Mouse (Mus musculus) neural tube, embryonic 14.5 days (tissue): ENCODE measurements around the gene 1110008P14Rik. TPM values are rescaled to one million over a fixed set of nuclear protein-coding genes. Genes with fewer than 3 reads are reported as not detected.

Experiments used
- ATAC-seq: fragments of 200-750 bp; cut with Nextera tagmentation; 2 replicates; pipeline ENCODE4 v1.8.0; 2017; ENCODE audit warnings: low read depth, mild to moderate bottlenecking, moderate TSS enrichment, moderate library complexity
- H3K27ac ChIP-seq: fragments of 300-500 bp; sonication (generic); 2 replicates; pipeline ENCODE4 v1.5.1; 2014; ENCODE audit warnings: low read depth, mild to moderate bottlenecking, control low read depth, low read length, moderate library complexity, mixed read lengths
- H3K27me3 ChIP-seq: fragments of 300-500 bp; sonication (generic); 2 replicates; pipeline ENCODE4 v1.6.1; 2014; ENCODE audit warnings: low read length; ENCODE audit not compliant: control insufficient read depth, insufficient read depth
- H3K36me3 ChIP-seq: fragments of 300-500 bp; sonication (generic); 2 replicates; pipeline ENCODE4 v1.6.1; 2014; ENCODE audit warnings: low read length, mixed read lengths; ENCODE audit not compliant: control insufficient read depth, insufficient read depth
- H3K4me1 ChIP-seq: fragments of 300-500 bp; sonication (generic); 2 replicates; pipeline ENCODE4 v1.6.1; 2014; ENCODE audit warnings: low read length; ENCODE audit not compliant: control insufficient read depth, insufficient read depth
- H3K4me2 ChIP-seq: fragments of 300-500 bp; sonication (generic); 2 replicates; pipeline ENCODE4 v1.6.1; 2014; ENCODE audit warnings: mild to moderate bottlenecking, low read depth, low read length, control low read depth
- H3K4me3 ChIP-seq: fragments of 300-500 bp; sonication (generic); 2 replicates; pipeline ENCODE4 v1.5.1; 2014; ENCODE audit warnings: low read depth, low read length, control low read depth, mixed read lengths
- H3K9ac ChIP-seq: fragments of 300-500 bp; sonication (generic); replicated peaks from 2 replicates; pipeline ENCODE4 v1.6.1; 2014; ENCODE audit warnings: low read depth, mild to moderate bottlenecking, control low read depth, low read length, mixed read lengths
- H3K9me3 ChIP-seq: fragments of 300-500 bp; sonication (generic); 2 replicates; pipeline ENCODE4 v1.6.1; 2016; ENCODE audit warnings: low read length; ENCODE audit not compliant: control insufficient read depth
- WGBS: fragments of 180-500 bp; shearing (Covaris S2); extraction: QIAGEN DNeasy Blood & Tissue Kit; methylation state at CpG from one replicate; pipeline ENCODE4 v1.1.7; 2014; 5-methylcytosine and 5-hydroxymethylcytosine counted together
- polyA plus RNA-seq: library from polyadenylated mRNA; unstranded; fragments of >200 nt; fragmentation: Nextera tagmentation; extraction: Ambion mirVana; gene quantifications from 2 replicates; pipeline ENCODE4 v1.2.1, GENCODE M21; 2014

Gene 1110008P14Rik
- polyA plus RNA-seq, 1 experiment from 2014 or later, result 198 TPM

- Histone ChIP-seq H3K4me2 (no peak overlapping the region), H3K9me3 (no peaks in the 10 kb centered on the region), H3K4me1 (no peaks in the 10 kb centered on the region), H3K27me3 (no peaks in the 10 kb centered on the region), H3K4me3 (no peak overlapping the region), H3K36me3 (peaks cover 48% of the 10 kb centered on the region), H3K9ac (no peak overlapping the region), H3K27ac (0 out of 2 replicates have a peak overlapping the region, but pooled peaks have one; percentile 18)
- WGBS, result 61% methylated on average over 5 of the region's 5 CpGs
- ATAC-seq, result no peak
Measured at GRCm38 (mm10) chr2:32413936-32414335, 32.2 kb upstream of the 1110008P14Rik start.

GRCm38 (mm10) chr2:32412742-32413531 lies 31.2 kb upstream of the 1110008P14Rik start:
- H3K36me3 ChIP-seq, result peaks cover 38% of the 10 kb centered on the region
- H3K9me3 ChIP-seq, result no peaks in the 10 kb centered on the region
- H3K4me1 ChIP-seq, result no peaks in the 10 kb centered on the region
- ATAC-seq, result no peak
- H3K4me3 ChIP-seq, result no peak overlapping the region
- WGBS, result 88% methylated on average over 6 of the region's 6 CpGs
- no peaks in the 10 kb centered on the region for H3K27me3 ChIP-seq
- no peak overlapping the region for H3K27ac ChIP-seq
- H3K4me2 ChIP-seq, result no peak overlapping the region
- no peak overlapping the region for H3K9ac ChIP-seq

- Histone ChIP-seq H3K4me2 (no peak overlapping the region), H3K27me3 (no peaks in the 10 kb centered on the region), H3K36me3 (peaks cover 22% of the 10 kb centered on the region), H3K4me1 (no peaks in the 10 kb centered on the region), H3K27ac (no peak overlapping the region), H3K9ac (no peak overlapping the region), H3K9me3 (no peaks in the 10 kb centered on the region), H3K4me3 (no peak overlapping the region)
- ATAC-seq, result no peak
- WGBS, result 90% methylated on average over 7 of the region's 7 CpGs
Measured at GRCm38 (mm10) chr2:32411407-32411806, 29.7 kb upstream of the 1110008P14Rik start.

DNA sequence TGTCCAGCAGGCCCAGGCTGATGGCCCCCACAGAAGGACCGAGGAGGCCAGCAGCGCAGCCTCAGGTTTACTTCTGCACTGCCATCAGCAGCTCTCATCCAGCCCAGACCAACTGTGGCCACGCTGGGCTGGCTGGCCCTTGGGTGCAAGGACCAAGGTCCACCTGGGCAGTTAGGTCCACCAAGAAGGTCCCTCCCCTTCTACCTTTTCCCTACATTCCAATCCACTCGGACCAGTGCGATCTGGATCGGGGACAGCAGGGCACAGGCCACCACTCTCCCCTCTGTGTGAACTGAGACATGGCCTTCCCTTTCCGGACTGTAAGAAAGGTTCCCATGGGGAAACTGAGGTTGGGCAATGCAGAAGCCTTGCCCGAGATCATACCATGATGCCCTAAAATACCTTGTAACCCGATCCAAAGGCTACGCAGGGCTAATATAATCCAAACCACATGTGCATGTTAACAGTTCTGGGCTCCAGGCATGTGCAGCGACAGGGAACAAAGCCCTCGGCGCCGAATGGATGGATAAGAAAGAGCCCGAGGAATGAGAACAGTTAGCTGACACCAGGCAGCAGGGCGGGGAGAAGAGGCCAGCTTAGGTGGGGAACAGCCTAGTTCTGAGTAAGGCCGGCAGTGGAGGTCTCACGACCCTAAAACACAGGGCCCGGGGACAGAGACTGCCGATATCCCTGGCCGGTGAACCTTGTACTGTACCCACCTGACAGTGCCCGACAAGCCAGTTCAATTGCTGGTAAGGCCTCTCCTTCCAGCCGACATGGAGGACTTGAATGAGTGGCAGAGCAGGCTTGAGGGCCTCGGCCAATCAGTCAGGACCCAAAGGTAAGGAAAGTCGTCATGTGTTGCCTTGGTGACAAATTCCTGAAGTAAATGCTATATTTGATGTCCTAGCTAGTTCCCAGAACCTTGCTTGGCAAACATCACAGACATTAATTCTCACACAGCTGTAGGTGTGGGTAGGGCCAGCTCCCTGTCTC lies 27.0 kb upstream of the 1110008P14Rik start:
- Histone ChIP-seq H3K27me3 (no peaks in the 10 kb centered on the region), H3K4me2 (no peak overlapping the region), H3K4me3 (no peak overlapping the region), H3K4me1 (no peaks in the 10 kb centered on the region), H3K9ac (no peak overlapping the region), H3K36me3 (peaks cover under 1% of the 10 kb centered on the region; the same call in 1 of the 2 replicates), H3K27ac (no peak overlapping the region), H3K9me3 (no peaks in the 10 kb centered on the region)
- ATAC-seq, result no peak
- WGBS, result 76% methylated on average over 25 of the region's 25 CpGs

GRCm38 (mm10) chr2:32407144-32407824 lies 25.5 kb upstream of the 1110008P14Rik start:
- Histone ChIP-seq H3K9me3 (no peaks in the 10 kb centered on the region), H3K4me2 (no peak overlapping the region), H3K27me3 (no peaks in the 10 kb centered on the region), H3K36me3 (no peaks in the 10 kb centered on the region), H3K9ac (no peak overlapping the region), H3K4me1 (no peaks in the 10 kb centered on the region), H3K4me3 (no peak overlapping the region), H3K27ac (no peak overlapping the region)
- no peak for ATAC-seq
- WGBS, result 84% methylated on average over 7 of the region's 7 CpGs

- peaks cover 19% of the 10 kb centered on the region for H3K36me3 ChIP-seq
- H3K9ac ChIP-seq, result no peak overlapping the region
- WGBS, result 21% methylated on average over 2 of the region's 2 CpGs
- ATAC-seq, result peak; percentile 32; the same call in 1 of the 2 replicates
- H3K9me3 ChIP-seq, result no peaks in the 10 kb centered on the region
- no peaks in the 10 kb centered on the region for H3K27me3 ChIP-seq
- no peak overlapping the region for H3K4me3 ChIP-seq
- H3K4me2 ChIP-seq, result no peak overlapping the region
- H3K4me1 ChIP-seq, result no peaks in the 10 kb centered on the region
- no peak overlapping the region for H3K27ac ChIP-seq
Measured at GRCm38 (mm10) chr2:32404663-32405062, 22.9 kb upstream of the 1110008P14Rik start.

DNA sequence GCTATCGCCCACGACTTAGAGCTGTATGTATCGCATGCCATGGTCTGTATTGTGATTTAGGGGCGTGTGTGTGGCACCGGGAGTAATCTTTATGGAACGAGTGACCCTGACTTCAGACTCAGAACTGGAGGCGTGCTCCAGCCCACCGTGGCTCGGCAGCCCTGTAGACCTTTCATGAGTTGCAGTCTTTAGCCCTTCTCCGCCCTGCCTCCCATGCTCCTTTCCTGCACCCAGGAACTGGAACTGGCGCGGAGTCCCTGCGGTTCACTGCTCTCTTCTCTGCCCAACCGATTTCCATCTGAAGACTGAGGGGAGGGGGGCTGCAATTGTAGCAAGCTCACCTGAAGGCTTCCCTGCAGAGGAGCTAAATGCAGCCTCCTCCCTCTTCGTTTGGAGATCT lies 15.0 kb upstream of the 1110008P14Rik start:
- no peak for ATAC-seq
- 1% methylated on average over 15 of the region's 15 CpGs for WGBS
- peaks cover 13% of the 10 kb centered on the region for H3K4me1 ChIP-seq
- H3K9ac ChIP-seq, result peak overlapping the region; percentile 86
- H3K36me3 ChIP-seq, result peaks cover 15% of the 10 kb centered on the region; the same call in 1 of the 2 replicates
- H3K9me3 ChIP-seq, result no peaks in the 10 kb centered on the region
- no peaks in the 10 kb centered on the region for H3K27me3 ChIP-seq
- H3K4me2 ChIP-seq, result peak overlapping the region; percentile 72
- peak overlapping the region; percentile 94 for H3K4me3 ChIP-seq
- H3K27ac ChIP-seq, result peak overlapping the region; percentile 75

- under 1% methylated on average over 56 of the region's 59 CpGs for WGBS
- H3K4me2 ChIP-seq, result peak overlapping the region; percentile 72
- H3K27ac ChIP-seq, result peak overlapping the region; percentile 75
- H3K4me1 ChIP-seq, result peaks cover 13% of the 10 kb centered on the region
- no peaks in the 10 kb centered on the region for H3K9me3 ChIP-seq
- peaks cover 14% of the 10 kb centered on the region; the same call in 1 of the 2 replicates for H3K36me3 ChIP-seq
- no peaks in the 10 kb centered on the region for H3K27me3 ChIP-seq
- ATAC-seq, result peak; percentile 96
- peak overlapping the region; percentile 94 for H3K4me3 ChIP-seq
- peak overlapping the region; percentile 86 for H3K9ac ChIP-seq
Measured at GRCm38 (mm10) chr2:32395946-32396621, 14.3 kb upstream of the 1110008P14Rik start.
